Mouse (Mus musculus): Measurements from ENCODE around the gene Vsig4.

DNA sequence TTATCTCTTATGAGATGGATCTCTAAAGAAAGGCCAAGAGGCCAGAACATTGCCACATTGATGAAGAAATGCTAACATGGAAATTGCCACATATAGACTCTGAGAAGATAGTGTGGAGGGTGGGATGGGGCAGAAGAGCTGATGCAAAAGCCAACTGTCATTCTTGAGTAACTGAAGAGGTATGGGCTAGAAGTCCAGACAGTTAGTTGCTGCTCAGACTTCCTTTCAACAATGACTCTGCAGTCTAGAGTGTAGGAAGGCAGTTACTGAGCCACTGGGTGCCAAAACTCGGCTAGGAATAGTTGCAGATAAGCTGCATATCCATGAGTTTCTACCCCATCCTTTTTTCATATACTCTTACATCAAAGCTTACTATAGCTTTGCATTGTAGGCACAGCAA lies 75.2 kb downstream of the Vsig4 start:
- TF ChIP-seq CTCF (IDR thresholded peaks at IDR 0.05; ENCODE audit: extremely low read depth, insufficient read depth, low read length) (no peak), POLR2A (IDR thresholded peaks at IDR 0.05; ENCODE audit: extremely low read depth, insufficient read depth, low read length) (no peak)

Data from cortical plate, adult 2 months (tissue).